Mouse (Mus musculus) CH12.LX (cell line): ENCODE data around the gene Tob1. TPM values are rescaled to one million over a fixed set of nuclear protein-coding genes. Genes with fewer than 3 reads are reported as not detected.

Experiments used
- DNase-seq: peaks from one replicate; pipeline ENCODE4 v3.0.0-alpha.2; 2013; ENCODE audit errors: extremely low read depth
- H3K27ac ChIP-seq: 2 replicates; pipeline ENCODE4 v1.5.1; 2012; ENCODE audit warnings: low read depth, mild to moderate bottlenecking, control low read depth, moderate library complexity; ENCODE audit not compliant: insufficient read depth
- H3K27me3 ChIP-seq: replicated peaks from 2 replicates; pipeline ENCODE3; 2012; ENCODE audit warnings: inconsistent platforms
- H3K36me3 ChIP-seq, 2 experiments: replicated peaks in 1 of 2; 2 replicates each; pipeline versions ENCODE3 to v1.6.1; 2012; ENCODE audit warnings: inconsistent platforms in 1 of 2, low read length in 1 of 2, mild to moderate bottlenecking in 1 of 2, mixed read lengths in 1 of 2, moderate library complexity in 1 of 2; ENCODE audit not compliant: control insufficient read depth in 1 of 2, insufficient read depth in 1 of 2
- H3K4me1 ChIP-seq, 2 experiments: 2 replicates each; pipeline ENCODE4 v1.6.1; 2012; ENCODE audit warnings: inconsistent platforms in 1 of 2, moderate library complexity in 1 of 2; ENCODE audit not compliant: insufficient read depth in 2 of 2, control insufficient read depth in 1 of 2
- H3K4me2 ChIP-seq: 2 replicates; pipeline ENCODE4 v1.6.1; 2012; ENCODE audit warnings: low read depth, mild to moderate bottlenecking, control low read depth; ENCODE audit not compliant: poor library complexity, insufficient read depth, severe bottlenecking
- H3K4me3 ChIP-seq, 3 experiments: fragments of 150-350 bp in 1 of 3; sonication (generic) in 1 of 3; replicated peaks in 1 of 3; 2 replicates each; pipeline versions ENCODE3 to v1.5.1; 2011 to 2012; ENCODE audit warnings: low read depth in 2 of 3, low read length in 2 of 3, mild to moderate bottlenecking in 2 of 3, moderate library complexity in 2 of 3, control low read depth in 1 of 3, improper control_type of control experiment in 1 of 3, inconsistent platforms in 1 of 3, mixed read lengths in 1 of 3; ENCODE audit not compliant: poor library complexity in 1 of 3
- H3K79me2 ChIP-seq: replicated peaks from 2 replicates; pipeline ENCODE4 v1.6.1; 2012; ENCODE audit warnings: mild to moderate bottlenecking, moderate library complexity; ENCODE audit not compliant: control insufficient read depth, poor library complexity, insufficient read depth, severe bottlenecking; ENCODE audit errors: extremely low read depth
- H3K9ac ChIP-seq: 2 replicates; pipeline ENCODE4 v1.6.1; 2012; ENCODE audit warnings: low read depth, mild to moderate bottlenecking, control low read depth, moderate library complexity; ENCODE audit not compliant: insufficient read depth
- H3K9me3 ChIP-seq: replicated peaks from 2 replicates; pipeline ENCODE3; 2012; ENCODE audit warnings: low read length, inconsistent platforms, mixed read lengths
- E2F4 ChIP-seq: IDR thresholded peaks from 2 replicates; pipeline ENCODE4 v1.6.1; 2011; ENCODE audit warnings: low read depth, low read length, improper control_type of control experiment; ENCODE audit not compliant: insufficient replicate concordance
- ELF1 ChIP-seq: IDR thresholded peaks from 2 replicates; pipeline ENCODE4 v1.6.1; 2014; ENCODE audit warnings: low read depth, mild to moderate bottlenecking, inconsistent platforms, low read length, improper control_type of control experiment
- EP300 ChIP-seq: IDR thresholded peaks from 2 replicates; pipeline ENCODE4 v1.6.1; 2011; ENCODE audit warnings: low read length, improper control_type of control experiment
- ETS1 ChIP-seq: conservative IDR thresholded peaks from 2 replicates; pipeline ENCODE4 v1.6.1; 2012; ENCODE audit warnings: low read depth, mild to moderate bottlenecking, inconsistent platforms, low read length, improper control_type of control experiment, moderate library complexity
- GABPA ChIP-seq: IDR thresholded peaks from 2 replicates; pipeline ENCODE4 v1.6.1; 2012; ENCODE audit warnings: low read depth, low read length, improper control_type of control experiment, inconsistent platforms; ENCODE audit not compliant: insufficient replicate concordance
- IRF4 ChIP-seq: IDR thresholded peaks from 2 replicates; pipeline ENCODE4 v1.6.1; 2014; ENCODE audit warnings: low read depth, mild to moderate bottlenecking, inconsistent platforms, low read length, improper control_type of control experiment
- JUN ChIP-seq: IDR thresholded peaks from 2 replicates; pipeline ENCODE4 v1.6.1; 2011; ENCODE audit warnings: low read depth, mild to moderate bottlenecking, low read length, improper control_type of control experiment, moderate library complexity; ENCODE audit not compliant: insufficient read depth
- MAFK ChIP-seq: IDR thresholded peaks from 2 replicates; pipeline ENCODE4 v1.6.1; 2011; ENCODE audit warnings: low read length, improper control_type of control experiment; ENCODE audit not compliant: insufficient replicate concordance
- MEF2A ChIP-seq: IDR thresholded peaks from 2 replicates; pipeline ENCODE4 v1.6.1; 2014; ENCODE audit warnings: low read depth, mild to moderate bottlenecking, inconsistent platforms, low read length, improper control_type of control experiment, borderline replicate concordance
- MXI1 ChIP-seq: IDR thresholded peaks from 2 replicates; pipeline ENCODE4 v1.6.1; 2011; ENCODE audit warnings: mild to moderate bottlenecking, low read depth, low read length, improper control_type of control experiment
- NELFE ChIP-seq: IDR thresholded peaks from 2 replicates; pipeline ENCODE4 v1.6.1; 2011; ENCODE audit warnings: low read depth, low read length, improper control_type of control experiment
- POLR2A ChIP-seq: IDR thresholded peaks from 2 replicates; pipeline ENCODE4 v1.6.1; 2011; ENCODE audit warnings: low read depth, mild to moderate bottlenecking, improper control_type of control experiment, low read length
- POLR2AphosphoS2 ChIP-seq: IDR thresholded peaks from 2 replicates; pipeline ENCODE4 v1.6.1; 2011; ENCODE audit warnings: low read depth, low read length, improper control_type of control experiment
- RAD21 ChIP-seq: IDR thresholded peaks from 2 replicates; pipeline ENCODE4 v1.6.1; 2011; ENCODE audit warnings: low read depth, mild to moderate bottlenecking, low read length, improper control_type of control experiment, moderate library complexity
- RCOR1 ChIP-seq: conservative IDR thresholded peaks from 2 replicates; pipeline ENCODE4 v1.6.1; 2012; ENCODE audit warnings: low read depth, mild to moderate bottlenecking, inconsistent platforms, low read length, improper control_type of control experiment
- SIN3A ChIP-seq: IDR thresholded peaks from 2 replicates; pipeline ENCODE4 v1.6.1; 2012; ENCODE audit warnings: low read length, improper control_type of control experiment, inconsistent platforms
- TBP ChIP-seq: conservative IDR thresholded peaks from 2 replicates; pipeline ENCODE4 v1.6.1; 2011; ENCODE audit warnings: low read depth, low read length, improper control_type of control experiment
- TCF12 ChIP-seq: IDR thresholded peaks from 2 replicates; pipeline ENCODE4 v1.6.1; 2014; ENCODE audit warnings: low read depth, mild to moderate bottlenecking, inconsistent platforms, low read length, improper control_type of control experiment
- USF2 ChIP-seq: conservative IDR thresholded peaks from 2 replicates; pipeline ENCODE4 v1.6.1; 2011; ENCODE audit warnings: low read depth, low read length, improper control_type of control experiment
- ZC3H11A ChIP-seq: IDR thresholded peaks from 2 replicates; pipeline ENCODE4 v1.6.1; 2012; ENCODE audit warnings: low read depth, mild to moderate bottlenecking, inconsistent platforms, low read length, improper control_type of control experiment
- ZKSCAN1 ChIP-seq: IDR thresholded peaks from 2 replicates; pipeline ENCODE4 v1.6.1; 2012; ENCODE audit warnings: low read depth, inconsistent platforms, low read length, improper control_type of control experiment, borderline replicate concordance
- ZMIZ1 ChIP-seq: IDR thresholded peaks from 2 replicates; pipeline ENCODE4 v1.6.1; 2012; ENCODE audit warnings: low read depth, mild to moderate bottlenecking, inconsistent platforms, low read length, improper control_type of control experiment
- dilution Hi-C: fragments of 300-500 bp; cut with MboI; formaldehyde crosslinking; loops from 2 replicates; pipeline ENCODE4 v1.14.3; 2020; ENCODE audit warnings: low sequenced_read_pairs; ENCODE audit not compliant: extremely low pct_unique_long_range_greater_than_20kb, extremely low pct_ligation_motif_present
- in situ Hi-C: fragments of 300-500 bp; cut with MboI; formaldehyde crosslinking; loops from 3 replicates; pipeline ENCODE4 v1.14.3; 2019; ENCODE audit warnings: low sequenced_read_pairs, low pct_ligation_motif_present, low pct_unique_long_range_greater_than_20kb, mixed read lengths
- polyA plus RNA-seq: library from polyadenylated mRNA; unstranded; fragments of >175 nt; gene quantifications from 2 replicates; pipeline ENCODE4 v1.2.1, GENCODE M21; 2012; ENCODE audit warnings: low read depth; ENCODE audit not compliant: insufficient read length
- total RNA-seq, 2 experiments: library from RNA; depleted of rRNA; stranded (reverse); fragments of 300-350 nt in 1 of 2; fragments of >200 nt in 1 of 2; gene quantifications; 2 replicates each; pipeline ENCODE4 v1.2.3; 2012 to 2014

Gene Tob1
- total and polyA plus RNA-seq, 3 experiments, result 9.0 to 14.3 (median 10.6) TPM

GRCm38 (mm10) chr11:94225985-94226384 is 14.7 kb downstream of the Tob1 start (continued):
- TF ChIP-seq GABPA (no peak), ZMIZ1 (no peak), EP300 (peak; percentile 22; the same call in 1 of the 2 replicates), NELFE (no peak), POLR2AphosphoS2 (no peak), POLR2A (no peak)
- TF ChIP-seq, all 38 proteins: peak for 17

- dilution Hi-C loops, result no loop called here
- Histone ChIP-seq H3K9me3 (no peaks in the 10 kb centered on the region), H3K36me3 (no peaks in the 10 kb centered on the region)
Measured at GRCm38 (mm10) chr11:94228416-94228815, 17.2 kb downstream of the Tob1 start.

GRCm38 (mm10) chr11:94229207-94229960 is 18.1 kb downstream of the Tob1 start:
- Histone ChIP-seq H3K79me2 (no peaks in the 10 kb centered on the region), H3K36me3 (no peaks in the 10 kb centered on the region), H3K4me2 (no peak overlapping the region), H3K4me3 (no peak overlapping the region), H3K27me3 (peaks cover 5% of the 10 kb centered on the region), H3K27ac (no peak overlapping the region), H3K4me1 (peaks cover 0 to 14% of the 10 kb centered on the region in 2 experiments; a peak in 2 of 4 replicates), H3K9ac (no peak overlapping the region), H3K9me3 (no peaks in the 10 kb centered on the region)
- TF ChIP-seq TCF12 (no peak), ELF1 (no peak), JUN (no peak), MAFK (no peak), IRF4 (no peak), ZMIZ1 (no peak), TBP (no peak)
- DNase-seq, result no peak
- dilution Hi-C loops, result no loop called here
- in situ Hi-C loops, result no loop called here

More at GRCm38 (mm10) chr11:94228416-94228815, 17.2 kb downstream of the Tob1 start:
- DNase-seq, result no peak
- TF ChIP-seq SIN3A, result no peak
- no peak for TF ChIP-seq NELFE
- TF ChIP-seq MEF2A, result no peak
- TF ChIP-seq ETS1, result no peak
- no peak for TF ChIP-seq RCOR1
- no peak for TF ChIP-seq IRF4
- TF ChIP-seq MAFK, result no peak
- TF ChIP-seq E2F4, result no peak
- no peak for TF ChIP-seq ZMIZ1
- no peak for TF ChIP-seq RAD21
- TF ChIP-seq ZC3H11A, result no peak
- no peak for TF ChIP-seq ZKSCAN1
- TF ChIP-seq USF2, result no peak
- no peak for TF ChIP-seq MXI1
- TF ChIP-seq, all 38 proteins: peak for 0
- in situ Hi-C loops, result no loop called here
- no peak overlapping the region for H3K4me2 ChIP-seq
- H3K4me3 ChIP-seq, result no peak overlapping the region
- peaks cover 5% of the 10 kb centered on the region for H3K27me3 ChIP-seq
- no peaks in the 10 kb centered on the region for H3K79me2 ChIP-seq
- H3K27ac ChIP-seq, result no peak overlapping the region
- no peak overlapping the region for H3K9ac ChIP-seq
- peaks cover 0 to 14% of the 10 kb centered on the region in 2 experiments; a peak in 2 of 4 replicates for H3K4me1 ChIP-seq
